Mouse (Mus musculus): ENCODE measurements around the gene Akt3. TPM values are rescaled to one million over a fixed set of nuclear protein-coding genes. Genes with fewer than 3 reads are reported as not detected.

Akt3 gene
- polyA plus RNA-seq, 1 experiment from 2014 or later: 2.3 TPM

- ATAC-seq: peak; percentile 92
- WGBS: 0% methylated on average over 58 of the region's 86 CpGs
- peak overlapping the region; percentile 97 for H3K4me2 ChIP-seq (ENCODE audit: low read depth, low read length)
Observed at GRCm38 (mm10) chr1:177258343-177259037, 487 bp upstream of the Akt3 start.

GRCm38 (mm10) chr1:177257178-177258033, 597 bp downstream of the Akt3 start:
- Histone ChIP-seq H3K27ac (ENCODE audit: low read length) (peak overlapping the region; percentile 92), H3K36me3 (ENCODE audit: control insufficient read depth, insufficient read depth, low read length) (no peaks in the 10 kb centered on the region), H3K27me3 (replicated peaks; ENCODE audit: control insufficient read depth, insufficient read depth, low read length) (0 out of 2 replicates have a peak, but pooled peaks cover 3% of the 10 kb centered on the region), H3K9ac (ENCODE audit: low read depth, low read length) (peak overlapping the region; percentile 81), H3K4me2 (ENCODE audit: low read depth, low read length) (peak overlapping the region; percentile 97), H3K4me1 (ENCODE audit: control insufficient read depth, insufficient read depth, low read length) (peaks cover 3% of the 10 kb centered on the region; the same call in 1 of the 2 replicates), H3K4me3 (ENCODE audit: low read length) (peak overlapping the region; percentile 84), H3K9me3 (ENCODE audit: control insufficient read depth, low read length) (no peaks in the 10 kb centered on the region)
- ATAC-seq: peak; percentile 49
- under 1% methylated on average over 50 of the region's 86 CpGs for WGBS

More at GRCm38 (mm10) chr1:177258343-177259037, 487 bp upstream of the Akt3 start:
- H3K9me3 ChIP-seq (ENCODE audit: control insufficient read depth, low read length): no peaks in the 10 kb centered on the region
- peak overlapping the region; percentile 84 for H3K4me3 ChIP-seq (ENCODE audit: low read length)
- H3K36me3 ChIP-seq (ENCODE audit: control insufficient read depth, insufficient read depth, low read length): no peaks in the 10 kb centered on the region
- H3K9ac ChIP-seq (ENCODE audit: low read depth, low read length): peak overlapping the region; percentile 81
- 0 out of 2 replicates have a peak, but pooled peaks cover 3% of the 10 kb centered on the region for H3K27me3 ChIP-seq (replicated peaks; ENCODE audit: control insufficient read depth, insufficient read depth, low read length)
- H3K27ac ChIP-seq (ENCODE audit: low read length): peak overlapping the region; percentile 92
- peaks cover 3% of the 10 kb centered on the region; the same call in 1 of the 2 replicates for H3K4me1 ChIP-seq (ENCODE audit: control insufficient read depth, insufficient read depth, low read length)

DNA sequence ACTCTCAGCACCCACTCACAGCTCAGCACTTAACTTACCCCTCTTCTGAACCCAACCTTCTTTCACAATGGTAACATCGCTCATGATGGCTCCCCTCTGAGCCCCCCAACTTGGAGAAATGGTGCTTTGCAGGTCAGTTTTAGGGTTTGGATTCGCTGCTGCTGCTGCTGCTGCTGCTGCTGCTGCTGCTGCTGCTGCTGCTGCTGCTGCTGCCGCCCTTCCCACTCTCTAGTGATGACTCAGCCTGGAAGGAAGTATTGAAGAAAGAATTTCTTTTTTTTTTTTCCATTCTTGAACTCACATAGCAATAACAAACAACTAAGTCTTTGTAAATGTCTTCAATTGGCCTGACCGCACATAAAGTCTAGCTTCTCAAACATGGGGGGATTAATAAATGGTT, 9.4 kb downstream of the Akt3 start:
- H3K9me3 ChIP-seq (ENCODE audit: control insufficient read depth, low read length): no peaks in the 10 kb centered on the region
- WGBS: 63% methylated on average over 4 of the region's 4 CpGs
- no peak overlapping the region for H3K9ac ChIP-seq (ENCODE audit: low read depth, low read length)
- H3K4me3 ChIP-seq (ENCODE audit: low read length): no peak overlapping the region
- no peak overlapping the region for H3K27ac ChIP-seq (ENCODE audit: low read length)
- no peaks in the 10 kb centered on the region for H3K4me1 ChIP-seq (ENCODE audit: control insufficient read depth, insufficient read depth, low read length)
- ATAC-seq: no peak
- no peaks in the 10 kb centered on the region for H3K36me3 ChIP-seq (ENCODE audit: control insufficient read depth, insufficient read depth, low read length)
- H3K27me3 ChIP-seq (replicated peaks; ENCODE audit: control insufficient read depth, insufficient read depth, low read length): no peaks in the 10 kb centered on the region
- no peak overlapping the region for H3K4me2 ChIP-seq (ENCODE audit: low read depth, low read length)

DNA sequence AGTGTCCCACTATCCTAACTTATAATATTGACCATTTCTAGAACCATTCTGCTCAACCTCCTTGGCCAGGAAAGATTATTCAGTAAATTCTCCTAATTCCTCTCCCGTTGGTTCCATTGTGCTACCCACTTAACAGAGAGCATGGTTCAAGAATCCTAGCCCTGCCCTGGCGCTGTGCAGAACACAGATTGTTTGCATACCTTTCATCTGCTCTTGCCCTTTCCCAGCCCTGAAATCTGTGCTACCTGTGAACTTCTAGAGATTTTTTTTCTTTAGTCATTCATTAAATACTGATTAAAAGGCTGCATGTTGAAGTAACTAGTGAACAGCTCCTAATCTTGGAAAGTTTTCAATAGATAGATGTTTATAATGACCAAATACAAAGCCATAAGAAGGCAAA, 19.6 kb downstream of the Akt3 start:
- no peak for ATAC-seq
- no peaks in the 10 kb centered on the region for H3K9me3 ChIP-seq (ENCODE audit: control insufficient read depth, low read length)
- no peaks in the 10 kb centered on the region for H3K36me3 ChIP-seq (ENCODE audit: control insufficient read depth, insufficient read depth, low read length)
- H3K27ac ChIP-seq (ENCODE audit: low read length): no peak overlapping the region
- no peaks in the 10 kb centered on the region for H3K27me3 ChIP-seq (replicated peaks; ENCODE audit: control insufficient read depth, insufficient read depth, low read length)
- 52% methylated on average over 2 of the region's 2 CpGs for WGBS
- H3K4me3 ChIP-seq (ENCODE audit: low read length): no peak overlapping the region
- no peak overlapping the region for H3K4me2 ChIP-seq (ENCODE audit: low read depth, low read length)
- H3K9ac ChIP-seq (ENCODE audit: low read depth, low read length): no peak overlapping the region
- no peaks in the 10 kb centered on the region for H3K4me1 ChIP-seq (ENCODE audit: control insufficient read depth, insufficient read depth, low read length)

GRCm38 (mm10) chr1:177236695-177237094, 21.3 kb downstream of the Akt3 start:
- no peak for ATAC-seq
- WGBS: 68% methylated on average over 2 of the region's 2 CpGs
- H3K4me2 ChIP-seq (ENCODE audit: low read depth, low read length): no peak overlapping the region
- no peak overlapping the region for H3K9ac ChIP-seq (ENCODE audit: low read depth, low read length)
- no peaks in the 10 kb centered on the region for H3K9me3 ChIP-seq (ENCODE audit: control insufficient read depth, low read length)
- no peaks in the 10 kb centered on the region for H3K36me3 ChIP-seq (ENCODE audit: control insufficient read depth, insufficient read depth, low read length)
- H3K27ac ChIP-seq (ENCODE audit: low read length): no peak overlapping the region
- no peaks in the 10 kb centered on the region for H3K27me3 ChIP-seq (replicated peaks; ENCODE audit: control insufficient read depth, insufficient read depth, low read length)
- H3K4me1 ChIP-seq (ENCODE audit: control insufficient read depth, insufficient read depth, low read length): no peaks in the 10 kb centered on the region
- H3K4me3 ChIP-seq (ENCODE audit: low read length): no peak overlapping the region

DNA sequence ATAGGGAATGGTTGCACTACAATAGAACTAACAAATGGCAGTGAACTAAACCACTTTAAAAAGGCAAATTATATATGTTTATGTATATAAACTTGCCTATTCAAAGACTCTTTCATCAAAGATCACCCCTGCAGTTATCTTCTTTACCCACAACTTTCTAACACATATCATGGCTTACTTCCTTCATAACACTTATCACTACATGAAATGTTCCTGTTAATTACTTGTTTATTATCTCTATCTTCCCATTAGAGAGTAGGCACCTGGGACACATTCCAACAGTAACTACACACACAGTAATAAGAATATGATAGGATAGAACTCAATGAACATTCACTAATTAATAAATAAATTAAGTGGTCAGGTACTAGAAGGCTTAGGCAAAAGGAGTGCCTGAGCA, 21.8 kb downstream of the Akt3 start:
- Histone ChIP-seq H3K9me3 (ENCODE audit: control insufficient read depth, low read length) (no peaks in the 10 kb centered on the region), H3K4me2 (ENCODE audit: low read depth, low read length) (no peak overlapping the region), H3K4me3 (ENCODE audit: low read length) (no peak overlapping the region), H3K4me1 (ENCODE audit: control insufficient read depth, insufficient read depth, low read length) (no peaks in the 10 kb centered on the region), H3K9ac (ENCODE audit: low read depth, low read length) (no peak overlapping the region), H3K36me3 (ENCODE audit: control insufficient read depth, insufficient read depth, low read length) (no peaks in the 10 kb centered on the region), H3K27ac (ENCODE audit: low read length) (no peak overlapping the region), H3K27me3 (replicated peaks; ENCODE audit: control insufficient read depth, insufficient read depth, low read length) (no peaks in the 10 kb centered on the region)
- no peak for ATAC-seq

DNA sequence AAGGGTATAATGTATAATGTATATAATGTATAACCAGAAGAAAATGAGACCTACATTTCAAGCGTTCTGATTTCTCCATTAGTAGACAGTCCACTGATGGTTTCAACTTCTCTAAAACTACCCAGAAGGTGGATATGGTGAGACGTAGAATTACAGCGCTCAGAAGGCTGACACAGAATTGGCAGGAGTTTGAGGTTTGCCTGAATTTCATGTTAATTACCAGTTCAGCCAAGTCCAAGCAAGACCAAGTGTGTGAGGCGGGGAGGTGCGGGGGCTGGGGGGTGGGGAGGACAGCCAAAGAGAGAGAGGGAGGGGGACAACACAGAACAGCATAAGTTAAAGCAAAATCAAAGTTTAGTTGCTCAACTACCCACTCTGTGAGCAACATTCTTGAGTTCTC, 23.5 kb downstream of the Akt3 start:
- no peaks in the 10 kb centered on the region for H3K9me3 ChIP-seq (ENCODE audit: control insufficient read depth, low read length)
- ATAC-seq: no peak
- no peaks in the 10 kb centered on the region for H3K4me1 ChIP-seq (ENCODE audit: control insufficient read depth, insufficient read depth, low read length)
- H3K36me3 ChIP-seq (ENCODE audit: control insufficient read depth, insufficient read depth, low read length): no peaks in the 10 kb centered on the region
- WGBS: 93% methylated on average over 5 of the region's 5 CpGs
- H3K4me2 ChIP-seq (ENCODE audit: low read depth, low read length): no peak overlapping the region
- H3K9ac ChIP-seq (ENCODE audit: low read depth, low read length): no peak overlapping the region
- no peak overlapping the region for H3K27ac ChIP-seq (ENCODE audit: low read length)
- H3K4me3 ChIP-seq (ENCODE audit: low read length): no peak overlapping the region
- H3K27me3 ChIP-seq (replicated peaks; ENCODE audit: control insufficient read depth, insufficient read depth, low read length): no peaks in the 10 kb centered on the region

- no peak overlapping the region for H3K4me2 ChIP-seq (ENCODE audit: low read depth, low read length)
- no peaks in the 10 kb centered on the region for H3K27me3 ChIP-seq (replicated peaks; ENCODE audit: control insufficient read depth, insufficient read depth, low read length)
- no peak overlapping the region for H3K4me3 ChIP-seq (ENCODE audit: low read length)
- no peak overlapping the region for H3K9ac ChIP-seq (ENCODE audit: low read depth, low read length)
- ATAC-seq: no peak
- no peaks in the 10 kb centered on the region for H3K4me1 ChIP-seq (ENCODE audit: control insufficient read depth, insufficient read depth, low read length)
- no peaks in the 10 kb centered on the region for H3K36me3 ChIP-seq (ENCODE audit: control insufficient read depth, insufficient read depth, low read length)
- H3K9me3 ChIP-seq (ENCODE audit: control insufficient read depth, low read length): no peaks in the 10 kb centered on the region
- H3K27ac ChIP-seq (ENCODE audit: low read length): no peak overlapping the region
Observed at GRCm38 (mm10) chr1:177231122-177231521, 26.9 kb downstream of the Akt3 start.

DNA sequence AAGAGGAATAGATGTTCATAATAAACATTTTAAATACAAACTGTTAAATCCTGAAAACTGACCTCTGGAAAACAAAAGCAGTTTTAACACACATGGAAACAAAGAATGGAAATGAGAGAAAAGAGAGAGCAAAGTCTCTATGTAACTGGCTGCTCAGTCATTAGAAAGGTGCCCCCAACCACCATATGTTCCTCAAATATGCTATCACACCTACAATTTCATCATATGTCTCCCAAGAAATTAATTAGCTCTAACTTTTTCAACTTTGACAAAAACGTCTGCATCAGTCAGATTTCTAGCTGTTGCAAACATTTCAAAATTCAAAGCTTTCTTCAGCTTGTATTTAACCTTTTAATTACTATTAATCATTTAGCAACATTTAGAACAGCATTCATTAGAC, 59.0 kb downstream of the Akt3 start:
- no peak overlapping the region for H3K27ac ChIP-seq (ENCODE audit: low read length)
- H3K4me3 ChIP-seq (ENCODE audit: low read length): no peak overlapping the region
- H3K9ac ChIP-seq (ENCODE audit: low read depth, low read length): no peak overlapping the region
- no peaks in the 10 kb centered on the region for H3K9me3 ChIP-seq (ENCODE audit: control insufficient read depth, low read length)
- H3K36me3 ChIP-seq (ENCODE audit: control insufficient read depth, insufficient read depth, low read length): no peaks in the 10 kb centered on the region
- WGBS: 59% methylated on average over 1 of the region's 1 CpGs
- ATAC-seq: no peak
- H3K4me1 ChIP-seq (ENCODE audit: control insufficient read depth, insufficient read depth, low read length): no peaks in the 10 kb centered on the region
- no peak overlapping the region for H3K4me2 ChIP-seq (ENCODE audit: low read depth, low read length)
- no peaks in the 10 kb centered on the region for H3K27me3 ChIP-seq (replicated peaks; ENCODE audit: control insufficient read depth, insufficient read depth, low read length)

Data from intestine, embryonic 16.5 days (tissue).